Mouse (Mus musculus) stomach, embryonic 14.5 days (tissue): ENCODE results near the gene Zfp871. TPM values are rescaled to one million over a fixed set of nuclear protein-coding genes. Genes with fewer than 3 reads are reported as not detected.
"Not testable (repeated sequence)": the region's sequence is repeated elsewhere in the genome, so short reads cannot be mapped to it uniquely, and the experiment has no call there.

Experiments used
- ATAC-seq: fragments of 200-750 bp; cut with Nextera tagmentation; 2 replicates; pipeline ENCODE4 v1.8.0; 2017; ENCODE audit warnings: low read depth, moderate TSS enrichment; ENCODE audit not compliant: insufficient number of reproducible peaks, insufficient read depth, low FRiP score
- H3K27ac ChIP-seq: fragments of 300-500 bp; sonication (generic); 2 replicates; pipeline ENCODE4 v1.5.1; 2014; ENCODE audit warnings: mild to moderate bottlenecking, low read length, moderate library complexity, mixed read lengths
- H3K27me3 ChIP-seq: fragments of 300-500 bp; sonication (generic); 2 replicates; pipeline ENCODE4 v1.6.1; 2014; ENCODE audit warnings: low read length, control low read depth, mixed read lengths; ENCODE audit not compliant: control insufficient read depth, insufficient read depth
- H3K36me3 ChIP-seq: fragments of 300-500 bp; sonication (generic); 2 replicates; pipeline ENCODE4 v1.6.1; 2014; ENCODE audit warnings: mild to moderate bottlenecking, control low read depth, low read length, moderate library complexity, mixed read lengths; ENCODE audit not compliant: control insufficient read depth, insufficient read depth
- H3K4me1 ChIP-seq: fragments of 300-500 bp; sonication (generic); 2 replicates; pipeline ENCODE4 v1.6.1; 2014; ENCODE audit warnings: low read length, control low read depth, mixed read lengths; ENCODE audit not compliant: control insufficient read depth, insufficient read depth
- H3K4me2 ChIP-seq: fragments of 300-500 bp; sonication (generic); replicated peaks from 2 replicates; pipeline ENCODE4 v1.6.1; 2014; ENCODE audit warnings: low read depth, low read length, control low read depth
- H3K4me3 ChIP-seq: fragments of 300-500 bp; sonication (generic); 2 replicates; pipeline ENCODE4 v1.5.1; 2014; ENCODE audit warnings: low read depth, low read length, control low read depth
- H3K9ac ChIP-seq: fragments of 300-500 bp; sonication (generic); replicated peaks from 2 replicates; pipeline ENCODE4 v1.6.1; 2014; ENCODE audit warnings: low read depth, mild to moderate bottlenecking, control low read depth, low read length, moderate library complexity, mixed read lengths
- H3K9me3 ChIP-seq: fragments of 300-500 bp; sonication (generic); 2 replicates; pipeline ENCODE4 v1.6.1; 2016; ENCODE audit warnings: low read depth, low read length, control low read depth; ENCODE audit not compliant: control insufficient read depth
- WGBS: fragments of 180-500 bp; shearing (Covaris S2); extraction: QIAGEN DNeasy Blood & Tissue Kit; methylation state at CpG from one replicate; pipeline ENCODE4 v1.1.7; 2014; 5-methylcytosine and 5-hydroxymethylcytosine counted together
- polyA plus RNA-seq: library from polyadenylated mRNA; unstranded; fragments of >200 nt; fragmentation: Nextera tagmentation; extraction: Ambion mirVana; gene quantifications from 2 replicates; pipeline ENCODE4 v1.2.1, GENCODE M21; 2014

The Zfp871 gene
- polyA plus RNA-seq, 1 experiment from 2014 or later: 62.0 TPM

- WGBS: 76% methylated on average over 7 of the region's 7 CpGs
- no peaks in the 10 kb centered on the region for H3K36me3 ChIP-seq
- no peak for ATAC-seq
- H3K9me3 ChIP-seq: no peaks in the 10 kb centered on the region
- H3K27me3 ChIP-seq: no peaks in the 10 kb centered on the region
- no peak overlapping the region for H3K27ac ChIP-seq
- H3K9ac ChIP-seq: no peak overlapping the region
- H3K4me2 ChIP-seq: no peak overlapping the region
- no peaks in the 10 kb centered on the region for H3K4me1 ChIP-seq
- no peak overlapping the region for H3K4me3 ChIP-seq
These were observed 65.3 kb downstream of the Zfp871 start for GRCm38 (mm10) chr17:32722771-32723170.

GRCm38 (mm10) chr17:32722151-32722550 lies 65.9 kb downstream of the Zfp871 start:
- WGBS: 83% methylated on average over 1 of the region's 1 CpGs
- H3K36me3 ChIP-seq, H3K9me3 ChIP-seq: not testable (repeated sequence)

More at GRCm38 (mm10) chr17:32722151-32722550, 65.9 kb downstream of the Zfp871 start:
- not testable (repeated sequence) for H3K4me1 ChIP-seq, H3K4me2 ChIP-seq, H3K27me3 ChIP-seq, H3K9ac ChIP-seq, H3K27ac ChIP-seq, H3K4me3 ChIP-seq, ATAC-seq

Other genes starting within 250 kb of the Zfp871 start
- not detected in 2 replicates for gene Cyp4f37, start 167.0 kb downstream of the Zfp871 start, polyA plus RNA-seq
- gene Cyp4f40, start 129.4 kb downstream of the Zfp871 start, polyA plus RNA-seq: 0.13 and 0.23 TPM in 2 replicates
- gene Cyp4f15, start 102.7 kb downstream of the Zfp871 start, polyA plus RNA-seq: 0.11 TPM in 1 of 2 replicates, not detected in the other
- 4.7 and 5.4 TPM in 2 replicates for gene Zfp811, start 21.6 kb upstream of the Zfp871 start, polyA plus RNA-seq
- gene Zfp799, start 42.0 kb upstream of the Zfp871 start, polyA plus RNA-seq: 20.6 and 21.4 TPM in 2 replicates
- 6.0 and 8.7 TPM in 2 replicates for gene Zfp870, start 103.4 kb upstream of the Zfp871 start, polyA plus RNA-seq
- not detected in 2 replicates for gene Cyp4f14, start 129.1 kb upstream of the Zfp871 start, polyA plus RNA-seq
- gene Cyp4f13, start 159.1 kb upstream of the Zfp871 start, polyA plus RNA-seq: 12.3 and 18.8 TPM in 2 replicates
- gene Zfp472, start 177.5 kb upstream of the Zfp871 start, polyA plus RNA-seq: 13.6 and 13.9 TPM in 2 replicates
- 13.1 and 14.2 TPM in 2 replicates for gene Zfp952, start 204.8 kb upstream of the Zfp871 start, polyA plus RNA-seq
- gene Zfp763, start 245.1 kb upstream of the Zfp871 start, polyA plus RNA-seq: 14.1 and 15.8 TPM in 2 replicates